Mouse (Mus musculus) embryonic facial prominence, embryonic 15.5 days (tissue): Measurements from ENCODE around the gene Nhp2. TPM values are rescaled to one million over a fixed set of nuclear protein-coding genes. Genes with fewer than 3 reads are reported as not detected.
A peak's percentile ranks its signal among the peaks of the same experiment; 100 is the strongest.
"Not testable (repeated sequence)": the region's sequence is repeated elsewhere in the genome, so short reads cannot be mapped to it uniquely, and the experiment has no call there.

Experiments used
- ATAC-seq: fragments of 200-750 bp; cut with Nextera tagmentation; 2 replicates; pipeline ENCODE4 v1.8.0; 2017; ENCODE audit warnings: low read depth, moderate TSS enrichment; ENCODE audit not compliant: insufficient number of reproducible peaks, low FRiP score, low TSS enrichment
- H3K27ac ChIP-seq: fragments of 300-500 bp; sonication (generic); replicated peaks from 2 replicates; pipeline ENCODE4 v1.5.1; 2015; ENCODE audit warnings: mild to moderate bottlenecking, inconsistent platforms
- H3K27me3 ChIP-seq: fragments of 300-500 bp; sonication (generic); 2 replicates; pipeline ENCODE4 v1.6.1; 2015; ENCODE audit warnings: inconsistent platforms
- H3K36me3 ChIP-seq: fragments of 300-500 bp; sonication (generic); 2 replicates; pipeline ENCODE4 v1.6.1; 2015; ENCODE audit warnings: mild to moderate bottlenecking, inconsistent platforms
- H3K4me1 ChIP-seq: fragments of 300-500 bp; sonication (generic); 2 replicates; pipeline ENCODE4 v1.6.1; 2015; ENCODE audit warnings: inconsistent platforms
- H3K4me2 ChIP-seq: fragments of 300-500 bp; sonication (generic); replicated peaks from 2 replicates; pipeline ENCODE4 v1.6.1; 2015; ENCODE audit warnings: mild to moderate bottlenecking, inconsistent platforms
- H3K4me3 ChIP-seq: fragments of 300-500 bp; sonication (generic); replicated peaks from 2 replicates; pipeline ENCODE4 v1.5.1; 2015; ENCODE audit warnings: mild to moderate bottlenecking, inconsistent platforms
- H3K9ac ChIP-seq: fragments of 300-500 bp; sonication (generic); 2 replicates; pipeline ENCODE4 v1.6.1; 2015; ENCODE audit warnings: inconsistent platforms
- H3K9me3 ChIP-seq: fragments of 300-500 bp; sonication (generic); replicated peaks from 2 replicates; pipeline ENCODE4 v1.6.1; 2016; ENCODE audit warnings: inconsistent platforms
- WGBS: fragments of 180-500 bp; shearing (Covaris S2); methylation state at CpG from one replicate; pipeline ENCODE4 v1.1.7; 2015; 5-methylcytosine and 5-hydroxymethylcytosine counted together
- polyA plus RNA-seq: library from polyadenylated mRNA; unstranded; fragments of >200 nt; fragmentation: Nextera tagmentation; extraction: Ambion mirVana; gene quantifications from 2 replicates; pipeline ENCODE4 v1.2.1, GENCODE M21; 2015

Gene Nhp2
- polyA plus RNA-seq, 1 experiment from 2014 or later = 147 TPM

- H3K4me1 ChIP-seq = peaks cover 19% of the 10 kb centered on the region
- H3K27me3 ChIP-seq = no peaks in the 10 kb centered on the region
- ATAC-seq = no peak
- H3K4me3 ChIP-seq = no peak overlapping the region
- no peak overlapping the region for H3K9ac ChIP-seq
- no peak overlapping the region for H3K27ac ChIP-seq
- H3K36me3 ChIP-seq = no peaks in the 10 kb centered on the region
- no peak overlapping the region for H3K4me2 ChIP-seq
- WGBS = 78% methylated on average over 16 of the region's 16 CpGs
- H3K9me3 ChIP-seq = no peaks in the 10 kb centered on the region
These were observed 42.4 kb downstream of the Nhp2 start for GRCm38 (mm10) chr11:51661867-51662365.

- H3K4me3 ChIP-seq = no peak overlapping the region
- no peak for ATAC-seq
- no peak overlapping the region for H3K9ac ChIP-seq
- H3K4me1 ChIP-seq = peaks cover 14% of the 10 kb centered on the region
- H3K27ac ChIP-seq = no peak overlapping the region
- WGBS = 73% methylated on average over 7 of the region's 7 CpGs
- H3K4me2 ChIP-seq = no peak overlapping the region
- no peaks in the 10 kb centered on the region for H3K9me3 ChIP-seq
- H3K27me3 ChIP-seq = no peaks in the 10 kb centered on the region
- H3K36me3 ChIP-seq = no peaks in the 10 kb centered on the region
These were observed 43.1 kb downstream of the Nhp2 start for GRCm38 (mm10) chr11:51662632-51663031.

- H3K9me3 ChIP-seq = not testable (repeated sequence)
These were observed 45.2 kb downstream of the Nhp2 start for GRCm38 (mm10) chr11:51664747-51665146.

DNA sequence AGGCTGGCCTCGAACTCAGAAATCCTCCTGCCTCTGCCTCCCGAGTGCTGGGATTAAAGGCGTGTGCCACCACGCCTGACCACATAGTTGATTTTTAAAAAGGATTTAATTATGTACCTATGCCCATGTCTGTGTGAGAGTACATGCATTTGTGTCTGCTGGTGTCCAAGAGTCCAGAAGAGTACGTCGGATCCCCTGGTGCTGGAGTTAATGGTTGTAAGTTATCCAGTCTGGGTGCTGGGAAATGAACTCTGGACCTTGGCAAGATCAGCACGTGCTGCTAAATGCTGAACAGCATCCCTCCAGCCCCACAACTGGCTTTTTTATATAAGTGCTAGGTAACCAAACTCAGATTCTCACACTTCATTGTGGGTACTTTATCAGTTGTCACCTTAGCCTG lies 51.3 kb downstream of the Nhp2 start:
- Histone ChIP-seq H3K27me3 (no peaks in the 10 kb centered on the region), H3K4me3 (no peak overlapping the region), H3K36me3 (no peaks in the 10 kb centered on the region), H3K4me2 (no peak overlapping the region), H3K9me3 (no peaks in the 10 kb centered on the region), H3K9ac (no peak overlapping the region), H3K27ac (no peak overlapping the region), H3K4me1 (0 out of 2 replicates have a peak, but pooled peaks cover 9% of the 10 kb centered on the region)
- no peak for ATAC-seq
- whole genome bisulfite sequencing = 92% methylated on average over 7 of the region's 7 CpGs

More at GRCm38 (mm10) chr11:51664747-51665146, 45.2 kb downstream of the Nhp2 start:
- H3K9ac ChIP-seq, H3K4me3 ChIP-seq, H3K27ac ChIP-seq, H3K36me3 ChIP-seq, H3K27me3 ChIP-seq, H3K4me1 ChIP-seq, H3K4me2 ChIP-seq, ATAC-seq: not testable (repeated sequence)
- WGBS = 90% methylated on average over 7 of the region's 7 CpGs

GRCm38 (mm10) chr11:51671376-51671775 lies 51.8 kb downstream of the Nhp2 start:
- ATAC-seq = no peak
- no peak overlapping the region for H3K4me2 ChIP-seq
- 0 out of 2 replicates have a peak, but pooled peaks cover 9% of the 10 kb centered on the region for H3K4me1 ChIP-seq
- H3K4me3 ChIP-seq = no peak overlapping the region
- no peaks in the 10 kb centered on the region for H3K36me3 ChIP-seq
- H3K9ac ChIP-seq = no peak overlapping the region
- WGBS = 66% methylated on average over 2 of the region's 2 CpGs
- H3K27ac ChIP-seq = no peak overlapping the region
- H3K9me3 ChIP-seq = no peaks in the 10 kb centered on the region
- H3K27me3 ChIP-seq = no peaks in the 10 kb centered on the region

GRCm38 (mm10) chr11:51673291-51673690 lies 53.8 kb downstream of the Nhp2 start:
- Histone ChIP-seq H3K27me3 (no peaks in the 10 kb centered on the region), H3K27ac (0 out of 2 replicates have a peak overlapping the region, but pooled peaks have one; percentile 44), H3K36me3 (no peaks in the 10 kb centered on the region), H3K4me1 (0 out of 2 replicates have a peak, but pooled peaks cover 9% of the 10 kb centered on the region), H3K4me3 (no peak overlapping the region), H3K4me2 (no peak overlapping the region), H3K9me3 (no peaks in the 10 kb centered on the region), H3K9ac (no peak overlapping the region)
- 59% methylated on average over 9 of the region's 9 CpGs for WGBS
- no peak for ATAC-seq

Other genes starting within 250 kb of the Nhp2 start
- 18.2 and 20.7 TPM in 2 replicates for gene Phykpl, start 35.0 kb upstream of the Nhp2 start, polyA plus RNA-seq
- gene Hnrnpab, start 12.9 kb upstream of the Nhp2 start, polyA plus RNA-seq = 380 and 381 TPM in 2 replicates
- gene Rmnd5b, start 16.2 kb downstream of the Nhp2 start, polyA plus RNA-seq = 53.1 and 55.1 TPM in 2 replicates
- 41.0 and 45.4 TPM in 2 replicates for gene N4bp3, start 31.1 kb downstream of the Nhp2 start, polyA plus RNA-seq
- 4.5 and 5.2 TPM in 2 replicates for gene D930048N14Rik, start 31.2 kb downstream of the Nhp2 start, polyA plus RNA-seq
- gene 0610009B22Rik, start 69.1 kb downstream of the Nhp2 start, polyA plus RNA-seq = 84.8 and 92.6 TPM in 2 replicates
- 15.2 and 17.4 TPM in 2 replicates for gene Sec24a, start 143.9 kb downstream of the Nhp2 start, polyA plus RNA-seq
- gene Sar1b, start 144.0 kb downstream of the Nhp2 start, polyA plus RNA-seq = 111 and 116 TPM in 2 replicates
- 2.5 and 2.6 TPM in 2 replicates for gene Jade2, start 237.9 kb downstream of the Nhp2 start, polyA plus RNA-seq